Mouse (Mus musculus) midbrain, embryonic 16.5 days (tissue): ENCODE data around the gene Slc7a8. TPM values are rescaled to one million over a fixed set of nuclear protein-coding genes. Genes with fewer than 3 reads are reported as not detected.

Source experiments
- ATAC-seq: fragments of 200-750 bp; cut with Nextera tagmentation; 2 replicates; pipeline ENCODE4 v1.8.0; 2017; ENCODE audit warnings: moderate TSS enrichment
- H3K27ac ChIP-seq: fragments of 300-500 bp; sonication (generic); 2 replicates; pipeline ENCODE4 v1.5.1; 2014; ENCODE audit warnings: mild to moderate bottlenecking, low read length, mixed read lengths
- H3K27me3 ChIP-seq: fragments of 300-500 bp; sonication (generic); 2 replicates; pipeline ENCODE4 v1.6.1; 2014; ENCODE audit warnings: low read depth, low read length, mixed read lengths; ENCODE audit not compliant: control insufficient read depth, insufficient read depth
- H3K36me3 ChIP-seq: fragments of 300-500 bp; sonication (generic); 2 replicates; pipeline ENCODE4 v1.6.1; 2014; ENCODE audit warnings: mild to moderate bottlenecking, low read length, moderate library complexity, mixed read lengths; ENCODE audit not compliant: control insufficient read depth, insufficient read depth
- H3K4me1 ChIP-seq: fragments of 300-500 bp; sonication (generic); 2 replicates; pipeline ENCODE4 v1.6.1; 2014; ENCODE audit warnings: mild to moderate bottlenecking, low read length, mixed read lengths; ENCODE audit not compliant: control insufficient read depth, insufficient read depth
- H3K4me2 ChIP-seq: fragments of 300-500 bp; sonication (generic); 2 replicates; pipeline ENCODE4 v1.6.1; 2014; ENCODE audit warnings: mild to moderate bottlenecking, low read length, mixed read lengths
- H3K4me3 ChIP-seq: fragments of 300-500 bp; sonication (generic); 2 replicates; pipeline ENCODE4 v1.5.1; 2014; ENCODE audit warnings: low read depth, mild to moderate bottlenecking, low read length, moderate library complexity, mixed read lengths
- H3K9ac ChIP-seq: fragments of 300-500 bp; sonication (generic); 2 replicates; pipeline ENCODE4 v1.6.1; 2014; ENCODE audit warnings: low read depth, low read length, mixed read lengths
- H3K9me3 ChIP-seq: fragments of 300-500 bp; sonication (generic); replicated peaks from 2 replicates; pipeline ENCODE4 v1.6.1; 2014; ENCODE audit warnings: mild to moderate bottlenecking, low read length, mixed read lengths; ENCODE audit not compliant: control insufficient read depth, poor library complexity, severe bottlenecking
- WGBS: fragments of 180-500 bp; shearing (Covaris S2); extraction: QIAGEN DNeasy Blood & Tissue Kit; methylation state at CpG from one replicate; pipeline ENCODE4 v1.1.7; 2014; 5-methylcytosine and 5-hydroxymethylcytosine counted together
- polyA plus RNA-seq: library from polyadenylated mRNA; unstranded; fragments of >200 nt; fragmentation: Nextera tagmentation; extraction: Ambion mirVana; gene quantifications from 2 replicates; pipeline ENCODE4 v1.2.1, GENCODE M21; 2015

Gene Slc7a8
- polyA plus RNA-seq, 1 experiment from 2014 or later = 8.8 TPM

- peaks cover 7% of the 10 kb centered on the region for H3K4me1 ChIP-seq
- H3K9me3 ChIP-seq = no peaks in the 10 kb centered on the region
- H3K4me3 ChIP-seq = no peak overlapping the region
- no peak for ATAC-seq
- H3K27ac ChIP-seq = no peak overlapping the region
- no peaks in the 10 kb centered on the region for H3K27me3 ChIP-seq
- WGBS = 84% methylated on average over 4 of the region's 4 CpGs
- no peak overlapping the region for H3K9ac ChIP-seq
- no peak overlapping the region for H3K4me2 ChIP-seq
- no peaks in the 10 kb centered on the region for H3K36me3 ChIP-seq
Measured at GRCm38 (mm10) chr14:54735221-54735620, 46.5 kb downstream of the Slc7a8 start.

- no peak overlapping the region for H3K4me2 ChIP-seq
- H3K4me1 ChIP-seq = peaks cover 7% of the 10 kb centered on the region
- ATAC-seq = no peak
- 74% methylated on average over 4 of the region's 4 CpGs for WGBS
- H3K27me3 ChIP-seq = no peaks in the 10 kb centered on the region
- H3K27ac ChIP-seq = no peak overlapping the region
- H3K36me3 ChIP-seq = no peaks in the 10 kb centered on the region
- no peak overlapping the region for H3K4me3 ChIP-seq
- no peaks in the 10 kb centered on the region for H3K9me3 ChIP-seq
- no peak overlapping the region for H3K9ac ChIP-seq
Measured at GRCm38 (mm10) chr14:54734004-54734403, 47.7 kb downstream of the Slc7a8 start.

- no peak overlapping the region for H3K27ac ChIP-seq
- ATAC-seq = no peak
- no peaks in the 10 kb centered on the region for H3K9me3 ChIP-seq
- peaks cover 2% of the 10 kb centered on the region for H3K4me1 ChIP-seq
- H3K4me3 ChIP-seq = no peak overlapping the region
- H3K36me3 ChIP-seq = no peaks in the 10 kb centered on the region
- H3K27me3 ChIP-seq = no peaks in the 10 kb centered on the region
- no peak overlapping the region for H3K4me2 ChIP-seq
- WGBS = 87% methylated on average over 8 of the region's 8 CpGs
- no peak overlapping the region for H3K9ac ChIP-seq
Measured at GRCm38 (mm10) chr14:54732206-54732605, 49.5 kb downstream of the Slc7a8 start.

- ATAC-seq = no peak
- no peak overlapping the region for H3K4me2 ChIP-seq
- H3K27ac ChIP-seq = no peak overlapping the region
- no peaks in the 10 kb centered on the region for H3K36me3 ChIP-seq
- H3K9me3 ChIP-seq = no peaks in the 10 kb centered on the region
- no peaks in the 10 kb centered on the region for H3K27me3 ChIP-seq
- no peak overlapping the region for H3K9ac ChIP-seq
- H3K4me3 ChIP-seq = no peak overlapping the region
- no peaks in the 10 kb centered on the region for H3K4me1 ChIP-seq
- WGBS = 93% methylated on average over 6 of the region's 6 CpGs
Measured at GRCm38 (mm10) chr14:54730305-54730704, 51.4 kb downstream of the Slc7a8 start.

GRCm38 (mm10) chr14:54728823-54729653, 52.7 kb downstream of the Slc7a8 start:
- Histone ChIP-seq H3K4me1 (no peaks in the 10 kb centered on the region), H3K9ac (no peak overlapping the region), H3K4me2 (no peak overlapping the region), H3K9me3 (no peaks in the 10 kb centered on the region), H3K4me3 (no peak overlapping the region), H3K27ac (no peak overlapping the region), H3K36me3 (no peaks in the 10 kb centered on the region), H3K27me3 (no peaks in the 10 kb centered on the region)
- no peak for ATAC-seq
- 57% methylated on average over 13 of the region's 13 CpGs for WGBS

GRCm38 (mm10) chr14:54727565-54727964, 54.2 kb downstream of the Slc7a8 start:
- no peaks in the 10 kb centered on the region for H3K27me3 ChIP-seq
- H3K4me3 ChIP-seq = no peak overlapping the region
- H3K4me1 ChIP-seq = no peaks in the 10 kb centered on the region
- no peak overlapping the region for H3K4me2 ChIP-seq
- H3K9me3 ChIP-seq = no peaks in the 10 kb centered on the region
- WGBS = 80% methylated on average over 5 of the region's 5 CpGs
- ATAC-seq = no peak
- no peak overlapping the region for H3K27ac ChIP-seq
- H3K9ac ChIP-seq = no peak overlapping the region
- no peaks in the 10 kb centered on the region for H3K36me3 ChIP-seq

- ATAC-seq = no peak
- H3K4me2 ChIP-seq = no peak overlapping the region
- H3K36me3 ChIP-seq = no peaks in the 10 kb centered on the region
- H3K27me3 ChIP-seq = no peaks in the 10 kb centered on the region
- H3K4me3 ChIP-seq = no peak overlapping the region
- H3K27ac ChIP-seq = no peak overlapping the region
- no peaks in the 10 kb centered on the region for H3K9me3 ChIP-seq
- H3K4me1 ChIP-seq = no peaks in the 10 kb centered on the region
- WGBS = 83% methylated on average over 6 of the region's 6 CpGs
- H3K9ac ChIP-seq = no peak overlapping the region
Measured at GRCm38 (mm10) chr14:54724049-54724448, 57.7 kb downstream of the Slc7a8 start.

GRCm38 (mm10) chr14:54721711-54722110, 60.0 kb downstream of the Slc7a8 start:
- Histone ChIP-seq H3K9me3 (no peaks in the 10 kb centered on the region), H3K27me3 (no peaks in the 10 kb centered on the region), H3K27ac (no peak overlapping the region), H3K4me3 (no peak overlapping the region), H3K4me1 (no peaks in the 10 kb centered on the region), H3K9ac (no peak overlapping the region), H3K36me3 (no peaks in the 10 kb centered on the region), H3K4me2 (no peak overlapping the region)
- 81% methylated on average over 10 of the region's 10 CpGs for WGBS
- ATAC-seq = no peak

GRCm38 (mm10) chr14:54720654-54721350, 60.9 kb downstream of the Slc7a8 start:
- Histone ChIP-seq H3K27ac (no peak overlapping the region), H3K9me3 (no peaks in the 10 kb centered on the region), H3K4me3 (no peak overlapping the region), H3K4me1 (no peaks in the 10 kb centered on the region), H3K27me3 (no peaks in the 10 kb centered on the region), H3K36me3 (no peaks in the 10 kb centered on the region), H3K4me2 (no peak overlapping the region), H3K9ac (no peak overlapping the region)
- 93% methylated on average over 7 of the region's 7 CpGs for WGBS
- no peak for ATAC-seq
